Mouse (Mus musculus): ENCODE measurements around the gene Tm6sf2. TPM values are rescaled to one million over a fixed set of nuclear protein-coding genes. Genes with fewer than 3 reads are reported as not detected.

The Tm6sf2 gene
- polyA plus RNA-seq (2012; rRNA removed) (1.2 and 1.3 TPM in 2 replicates), polyA plus RNA-seq (2014; fragmentation: Nextera tagmentation; extraction: Ambion mirVana) (0.85 and 1.3 TPM in 2 replicates)

- DNase-seq (ENCODE audit: low read depth in 3 of 3, low spot score in 3 of 3), result peak; percentile 15 to 30 (median 16)
- WGBS (ENCODE audit: insufficient replicate concordance), result 8% methylated on average over 23 of the region's 27 CpGs
- Histone ChIP-seq H3K4me3 (ENCODE audit: insufficient read depth in 1 of 2, low read depth in 2 of 2, low read length in 2 of 2) (peak within 1 kb of the TSS; percentile 6 to 23; a peak in 3 of 4 replicates), H3K36me3 (replicated peaks; ENCODE audit: control insufficient read depth, insufficient read depth, low read depth) (no peaks in the 10 kb centered on the region; the same call in none of the 2 replicates), H3K9me3 (ENCODE audit: control insufficient read depth, low read length) (no peaks in the 10 kb centered on the region), H3K27me3 (ENCODE audit: control insufficient read depth, insufficient read depth, low read length) (no peaks in the 10 kb centered on the region), H3K4me2 (ENCODE audit: low read depth) (peak within 1 kb of the TSS; percentile 55), H3K4me1 (replicated peaks; ENCODE audit: control insufficient read depth in 2 of 2, insufficient read depth in 2 of 2, low read length in 1 of 2) (peaks cover 0 to 12% of the 10 kb centered on the region in 2 experiments; a peak in 2 of 4 replicates), H3K9ac (replicated peaks) (no peak within 1 kb of the TSS), H3K27ac (no peak within 1 kb of the TSS)
- peak; percentile 74 for ATAC-seq (ENCODE audit: insufficient read depth)
- TF ChIP-seq EP300 (IDR thresholded peaks at IDR 0.05; ENCODE audit: low read depth) (no peak), CTCF (IDR thresholded peaks at IDR 0.05; ENCODE audit: low read depth) (no peak)
Measured at GRCm38 (mm10) chr8:70072441-70073069, at the start of gene Tm6sf2. Gene Tm6sf2, plus strand, starts transcription at chr8:70072924.

DNA sequence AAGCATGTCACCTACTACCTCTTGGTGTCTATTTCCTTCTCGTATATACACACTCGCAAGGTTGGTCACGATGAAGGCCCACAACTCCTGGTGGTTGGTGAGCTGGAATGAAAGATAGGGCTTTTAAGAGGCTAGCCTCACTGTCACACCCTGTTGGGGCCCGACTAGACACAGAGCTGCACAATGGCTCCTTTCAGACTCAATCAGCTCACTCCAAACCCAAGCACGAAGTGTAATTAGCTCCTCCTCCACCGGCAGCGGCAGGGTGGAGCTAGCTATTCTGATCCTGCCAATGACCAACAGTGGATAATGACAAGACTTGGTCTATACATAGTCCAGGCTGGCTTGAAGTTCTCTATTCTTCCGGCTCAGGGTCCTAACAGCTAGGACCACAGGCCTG, 49.1 kb upstream of the Tm6sf2 start:
- Histone ChIP-seq H3K4me2 (ENCODE audit: low read depth) (no peak overlapping the region), H3K9me3 (ENCODE audit: control insufficient read depth, low read length) (no peaks in the 10 kb centered on the region), H3K27ac (no peak overlapping the region), H3K4me1 (replicated peaks; ENCODE audit: control insufficient read depth in 2 of 2, insufficient read depth in 2 of 2, low read length in 1 of 2) (no peaks in the 10 kb centered on the region), H3K36me3 (replicated peaks; ENCODE audit: control insufficient read depth, insufficient read depth, low read depth) (peaks cover 83% of the 10 kb centered on the region), H3K4me3 (ENCODE audit: insufficient read depth in 1 of 2, low read depth in 2 of 2, low read length in 2 of 2) (no peak overlapping the region), H3K27me3 (ENCODE audit: control insufficient read depth, insufficient read depth, low read length) (no peaks in the 10 kb centered on the region), H3K9ac (replicated peaks) (no peak overlapping the region)
- DNase-seq (ENCODE audit: low read depth in 3 of 3, low spot score in 3 of 3) (no peak), ATAC-seq (ENCODE audit: insufficient read depth) (no peak; the same call in 1 of the 2 replicates)
- TF ChIP-seq CTCF (IDR thresholded peaks at IDR 0.05; ENCODE audit: low read depth), result no peak
- no peak for TF ChIP-seq EP300 (IDR thresholded peaks at IDR 0.05; ENCODE audit: low read depth)
- WGBS (ENCODE audit: insufficient replicate concordance), result 63% methylated on average over 8 of the region's 8 CpGs

DNA sequence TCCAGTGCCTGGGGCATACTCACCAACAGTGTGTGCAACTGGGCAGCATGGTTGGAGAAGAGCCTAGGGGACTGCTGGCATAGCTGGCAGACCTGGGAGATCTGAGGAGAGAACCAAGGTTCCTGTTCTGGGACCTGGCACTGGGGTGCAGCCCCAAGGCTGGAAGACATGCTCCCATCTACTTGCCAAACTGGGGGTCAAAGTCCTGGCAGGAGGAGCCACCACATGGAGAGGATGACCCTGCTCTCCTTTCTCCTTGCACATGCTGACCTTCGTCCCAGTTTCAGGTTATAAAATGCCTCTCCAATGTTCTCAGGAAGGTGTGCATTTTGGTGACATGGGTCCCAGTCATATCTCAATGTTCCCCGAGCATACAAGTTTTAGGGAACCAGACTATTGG, 46.6 kb upstream of the Tm6sf2 start:
- 82% methylated on average over 2 of the region's 2 CpGs for WGBS (ENCODE audit: insufficient replicate concordance)
- Histone ChIP-seq H3K9ac (replicated peaks) (no peak overlapping the region), H3K36me3 (replicated peaks; ENCODE audit: control insufficient read depth, insufficient read depth, low read depth) (peaks cover 74% of the 10 kb centered on the region), H3K27ac (no peak overlapping the region), H3K4me1 (replicated peaks; ENCODE audit: control insufficient read depth in 2 of 2, insufficient read depth in 2 of 2, low read length in 1 of 2) (no peaks in the 10 kb centered on the region), H3K27me3 (ENCODE audit: control insufficient read depth, insufficient read depth, low read length) (no peaks in the 10 kb centered on the region), H3K4me3 (ENCODE audit: insufficient read depth in 1 of 2, low read depth in 2 of 2, low read length in 2 of 2) (no peak overlapping the region), H3K4me2 (ENCODE audit: low read depth) (no peak overlapping the region), H3K9me3 (ENCODE audit: control insufficient read depth, low read length) (no peaks in the 10 kb centered on the region)
- DNase-seq (ENCODE audit: low read depth in 3 of 3, low spot score in 3 of 3) (no peak), ATAC-seq (ENCODE audit: insufficient read depth) (no peak)
- TF ChIP-seq EP300 (IDR thresholded peaks at IDR 0.05; ENCODE audit: low read depth), result no peak
- TF ChIP-seq CTCF (IDR thresholded peaks at IDR 0.05; ENCODE audit: low read depth), result no peak

DNA sequence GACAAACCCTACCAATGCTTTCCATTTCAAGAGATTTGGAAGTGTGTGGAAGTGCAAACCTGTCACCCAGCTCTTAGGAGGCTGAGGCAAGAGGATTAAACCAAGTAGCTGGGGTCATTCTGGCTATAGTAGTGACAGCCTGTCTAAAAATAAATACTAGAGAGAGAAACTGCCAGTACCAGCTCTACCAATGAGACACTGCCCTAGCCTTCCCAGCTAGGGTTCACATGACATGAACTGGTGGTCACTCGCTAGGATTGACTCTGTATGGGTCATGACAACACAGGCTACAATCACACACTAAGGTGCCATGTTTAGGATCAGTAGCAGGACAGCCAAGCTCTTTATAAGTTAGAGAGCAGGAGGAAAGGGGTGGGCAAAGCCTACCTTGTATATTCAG, 42.5 kb upstream of the Tm6sf2 start:
- H3K4me2 ChIP-seq (ENCODE audit: low read depth), result no peak overlapping the region
- no peak for DNase-seq (ENCODE audit: low read depth in 3 of 3, low spot score in 3 of 3)
- no peak overlapping the region for H3K9ac ChIP-seq (replicated peaks)
- peaks cover 51% of the 10 kb centered on the region for H3K36me3 ChIP-seq (replicated peaks; ENCODE audit: control insufficient read depth, insufficient read depth, low read depth)
- TF ChIP-seq CTCF (IDR thresholded peaks at IDR 0.05; ENCODE audit: low read depth) (no peak), EP300 (IDR thresholded peaks at IDR 0.05; ENCODE audit: low read depth) (no peak)
- no peak overlapping the region for H3K4me3 ChIP-seq (ENCODE audit: insufficient read depth in 1 of 2, low read depth in 2 of 2, low read length in 2 of 2)
- no peaks in the 10 kb centered on the region for H3K9me3 ChIP-seq (ENCODE audit: control insufficient read depth, low read length)
- H3K27ac ChIP-seq, result no peak overlapping the region
- H3K27me3 ChIP-seq (ENCODE audit: control insufficient read depth, insufficient read depth, low read length), result no peaks in the 10 kb centered on the region
- WGBS (ENCODE audit: insufficient replicate concordance), result 88% methylated on average over 1 of the region's 1 CpGs
- ATAC-seq (ENCODE audit: insufficient read depth), result no peak
- H3K4me1 ChIP-seq (replicated peaks; ENCODE audit: control insufficient read depth in 2 of 2, insufficient read depth in 2 of 2, low read length in 1 of 2), result no peaks in the 10 kb centered on the region

DNA sequence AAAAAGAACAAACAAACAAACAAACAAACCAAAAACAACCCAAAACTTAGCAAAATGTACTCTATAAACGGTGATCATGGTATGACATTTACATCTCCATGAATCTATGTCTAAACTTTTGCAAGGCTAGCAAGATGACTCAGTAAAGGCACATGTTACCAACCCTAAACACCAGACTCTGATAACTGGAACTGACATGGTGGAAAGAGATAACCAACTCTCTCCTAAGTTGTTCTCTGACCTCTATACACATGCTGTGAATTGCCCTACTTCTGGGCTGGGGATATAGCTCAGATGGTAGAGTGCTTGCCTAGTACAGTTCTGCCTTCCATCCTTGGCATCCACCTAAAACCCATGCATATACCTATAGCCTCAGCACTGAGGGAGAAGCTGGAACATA, 34.7 kb upstream of the Tm6sf2 start:
- Histone ChIP-seq H3K4me1 (replicated peaks; ENCODE audit: control insufficient read depth in 2 of 2, insufficient read depth in 2 of 2, low read length in 1 of 2) (peaks cover 37 to 40% of the 10 kb centered on the region in 2 experiments), H3K9ac (replicated peaks) (peak overlapping the region; percentile 45; the same call in 1 of the 2 replicates), H3K9me3 (ENCODE audit: control insufficient read depth, low read length) (no peaks in the 10 kb centered on the region), H3K4me2 (ENCODE audit: low read depth) (peak overlapping the region; percentile 48), H3K27ac (peak overlapping the region; percentile 77), H3K27me3 (ENCODE audit: control insufficient read depth, insufficient read depth, low read length) (no peaks in the 10 kb centered on the region), H3K4me3 (ENCODE audit: insufficient read depth in 1 of 2, low read depth in 2 of 2, low read length in 2 of 2) (no peak overlapping the region), H3K36me3 (replicated peaks; ENCODE audit: control insufficient read depth, insufficient read depth, low read depth) (peaks cover 3% of the 10 kb centered on the region; the same call in 1 of the 2 replicates)
- ATAC-seq (ENCODE audit: insufficient read depth) (peak; percentile 45), DNase-seq (ENCODE audit: low read depth in 3 of 3, low spot score in 3 of 3) (peak in 1 of 3 experiments; percentile 52)
- 45% methylated on average over 1 of the region's 1 CpGs for WGBS (ENCODE audit: insufficient replicate concordance)
- no peak for TF ChIP-seq CTCF (IDR thresholded peaks at IDR 0.05; ENCODE audit: low read depth)
- peak; percentile 68 for TF ChIP-seq EP300 (IDR thresholded peaks at IDR 0.05; ENCODE audit: low read depth)
